Mouse (Mus musculus) kidney, postnatal 14 days (tissue): ENCODE data around the gene Mal.

Experiments used
- DNase-seq: peaks from one replicate; pipeline ENCODE4 v3.0.0; 2022; ENCODE audit warnings: mixed read lengths

The Mal gene

GRCm38 (mm10) chr2:127656086-127656720, at the start of gene Mal:
Mal (minus strand) TSS chr2:127656695.
- peak; percentile 86 for DNase-seq

- no peak for DNase-seq
Observed at GRCm38 (mm10) chr2:127705267-127705666, 48.8 kb upstream of the Mal start.

DNA sequence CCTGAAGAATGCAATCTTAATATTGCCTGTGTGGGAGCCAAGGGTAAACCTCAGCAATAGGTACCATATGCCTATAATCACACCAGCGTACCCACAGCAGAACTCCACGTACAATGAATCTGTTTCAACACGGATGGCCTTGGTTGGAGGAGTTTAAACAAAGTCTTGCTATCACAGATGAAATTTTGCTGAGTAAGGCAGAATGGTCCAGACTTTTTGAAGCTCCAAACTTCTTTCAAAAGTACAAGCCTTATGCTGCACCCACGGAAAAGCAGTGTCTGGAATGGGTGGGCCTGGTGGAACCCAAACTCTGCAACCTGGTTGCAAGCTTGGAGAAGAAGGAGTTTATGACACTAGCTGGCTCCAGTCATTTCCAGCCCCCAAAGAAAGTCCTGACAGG, 32.7 kb upstream of the Mal start:
- no peak for DNase-seq

GRCm38 (mm10) chr2:127683687-127684331, 27.3 kb upstream of the Mal start:
- DNase-seq, result peak; percentile 80

DNA sequence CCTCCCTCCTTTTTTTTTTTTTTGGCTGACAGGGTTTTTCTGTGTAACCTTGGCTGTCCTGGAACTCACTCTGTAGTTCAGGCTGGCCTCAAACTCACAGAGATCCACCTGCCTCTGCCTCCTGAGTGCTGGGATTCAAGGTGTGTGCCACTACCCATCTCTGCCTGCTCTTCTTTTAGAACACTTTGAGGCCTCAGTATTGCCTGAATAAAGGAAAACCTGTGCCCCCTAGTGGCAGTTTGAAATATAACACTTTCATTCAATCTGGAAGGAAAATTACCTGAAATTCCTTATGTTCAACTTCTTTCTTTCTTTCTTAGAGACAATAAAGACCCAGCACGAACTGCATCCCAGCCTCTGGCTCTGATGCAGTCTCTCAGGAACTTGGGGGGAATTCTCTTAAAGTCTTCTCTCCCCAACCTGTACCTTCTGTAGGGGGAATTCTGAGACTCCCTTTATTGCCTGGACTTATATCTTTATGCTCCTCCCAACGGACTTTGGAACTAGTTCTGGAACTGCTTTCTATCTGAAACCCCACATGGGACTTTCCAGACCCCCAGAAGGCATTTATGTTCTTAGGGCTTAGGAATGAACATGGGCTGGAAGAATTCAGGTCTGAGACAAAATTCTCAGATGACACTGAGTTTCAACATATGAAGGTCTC, 11.5 kb upstream of the Mal start:
- no peak for DNase-seq

DNA sequence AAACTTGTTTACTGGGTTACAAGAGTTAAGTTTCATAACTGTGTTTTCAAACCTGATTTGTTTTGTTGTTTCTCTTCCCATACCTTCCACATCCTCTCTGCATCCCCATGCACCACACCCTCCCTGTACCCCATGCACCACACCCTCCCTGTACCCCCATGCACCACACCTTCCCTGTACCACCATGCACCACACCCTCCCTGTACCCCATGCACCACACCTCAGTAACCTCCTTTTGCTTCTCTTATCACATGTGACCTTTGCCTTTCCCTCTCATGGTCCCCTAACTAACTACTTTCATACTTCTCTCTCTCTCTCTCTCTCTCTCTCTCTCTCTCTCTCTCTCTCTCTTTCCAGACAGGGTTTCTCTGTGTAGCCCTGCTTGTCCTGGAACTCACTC, 10.5 kb upstream of the Mal start:
- no peak for DNase-seq

GRCm38 (mm10) chr2:127662708-127663107, 6.2 kb upstream of the Mal start:
- DNase-seq, result no peak

GRCm38 (mm10) chr2:127655419-127655818, 1.1 kb downstream of the Mal start:
- DNase-seq, result peak; percentile 44

DNA sequence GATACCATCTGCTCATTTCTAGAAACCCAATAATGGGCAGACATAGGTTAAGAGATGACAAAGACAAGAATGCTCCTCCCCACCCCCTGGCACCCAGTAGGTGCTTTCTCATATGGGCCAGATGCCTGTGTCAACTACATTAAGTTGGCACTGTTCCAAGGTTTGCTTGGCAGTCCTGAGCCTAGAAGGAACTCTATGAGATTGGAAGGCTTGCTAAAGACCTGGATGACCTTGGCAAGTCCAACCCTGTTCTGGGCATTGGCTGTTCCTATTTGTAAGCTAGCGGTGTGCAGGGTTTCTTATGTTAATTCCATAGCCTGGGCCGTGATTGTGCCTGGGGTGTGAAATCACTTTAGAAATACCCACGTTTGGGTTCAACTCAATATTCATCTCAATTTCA, 1.7 kb downstream of the Mal start:
- no peak for DNase-seq

- no peak for DNase-seq
Observed at GRCm38 (mm10) chr2:127652805-127653204, 3.7 kb downstream of the Mal start.

DNA sequence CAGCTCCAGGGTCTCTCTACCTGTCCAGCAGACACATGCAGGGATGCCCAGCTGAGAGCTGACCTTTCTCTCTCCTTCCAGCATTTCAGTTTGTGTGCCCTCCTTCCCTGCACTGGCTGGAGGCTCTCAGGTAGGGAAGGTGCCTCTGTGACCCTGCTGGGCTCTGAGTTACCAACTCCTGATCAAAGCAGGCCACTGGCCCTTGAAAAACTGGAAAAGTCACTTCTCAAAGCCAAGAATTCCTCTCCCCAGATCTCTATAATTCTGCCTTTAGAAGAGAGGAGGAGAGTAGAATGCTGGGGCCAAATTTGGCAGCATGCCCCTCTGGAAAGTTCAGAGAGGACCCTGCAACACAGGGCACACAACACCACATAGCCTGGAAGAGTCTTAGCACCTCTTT, 4.2 kb downstream of the Mal start:
- DNase-seq, result peak; percentile 52

DNA sequence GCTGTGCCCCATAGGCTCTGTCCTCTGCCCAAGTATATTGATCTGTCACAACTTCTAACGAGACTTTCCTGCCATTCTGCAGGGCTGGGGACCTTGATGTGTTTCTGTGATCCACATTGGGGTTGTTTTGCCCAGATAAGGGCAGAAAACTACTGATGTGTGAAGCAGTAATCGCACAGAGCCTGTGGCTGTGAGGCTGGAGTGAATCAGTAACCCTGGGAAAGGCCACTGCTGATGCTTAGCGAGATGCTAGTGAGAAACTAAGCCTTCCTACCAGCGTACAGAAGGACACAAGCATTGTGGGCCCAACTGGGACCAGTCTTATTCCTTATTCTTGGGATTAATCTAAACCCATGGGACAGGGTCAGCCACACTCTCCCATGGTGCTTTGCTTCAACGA, 4.9 kb downstream of the Mal start:
- DNase-seq, result peak; percentile 50

GRCm38 (mm10) chr2:127649921-127650320, 6.6 kb downstream of the Mal start:
- no peak for DNase-seq

- DNase-seq, result no peak
Observed at GRCm38 (mm10) chr2:127648145-127648544, 8.3 kb downstream of the Mal start.

- DNase-seq, result no peak
Observed at GRCm38 (mm10) chr2:127646875-127647274, 9.6 kb downstream of the Mal start.

- peak; percentile 40 for DNase-seq
Observed at GRCm38 (mm10) chr2:127643728-127644704, 12.5 kb downstream of the Mal start.

- DNase-seq, result no peak
Observed at GRCm38 (mm10) chr2:127638973-127639372, 17.5 kb downstream of the Mal start.

DNA sequence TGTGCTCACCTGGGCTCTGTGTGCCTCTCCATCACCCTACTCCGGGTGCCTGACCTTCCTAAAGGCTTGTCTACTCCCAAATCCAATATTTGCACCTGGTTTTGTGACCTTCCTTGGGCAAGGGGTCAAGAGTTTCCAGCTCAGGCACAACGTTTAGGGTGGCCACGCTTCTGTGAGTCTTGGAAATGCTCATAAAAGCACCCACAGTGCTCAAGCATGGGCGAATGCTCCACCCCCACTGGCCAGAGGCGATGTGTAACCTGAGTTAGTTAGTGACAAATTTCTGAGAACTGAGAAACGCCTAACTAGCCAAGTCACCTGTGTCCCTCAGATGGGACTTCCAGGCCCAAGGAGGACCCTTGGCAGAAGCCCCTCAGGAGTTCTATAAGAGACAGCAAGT, 20.9 kb downstream of the Mal start:
- peak; percentile 84 for DNase-seq

DNA sequence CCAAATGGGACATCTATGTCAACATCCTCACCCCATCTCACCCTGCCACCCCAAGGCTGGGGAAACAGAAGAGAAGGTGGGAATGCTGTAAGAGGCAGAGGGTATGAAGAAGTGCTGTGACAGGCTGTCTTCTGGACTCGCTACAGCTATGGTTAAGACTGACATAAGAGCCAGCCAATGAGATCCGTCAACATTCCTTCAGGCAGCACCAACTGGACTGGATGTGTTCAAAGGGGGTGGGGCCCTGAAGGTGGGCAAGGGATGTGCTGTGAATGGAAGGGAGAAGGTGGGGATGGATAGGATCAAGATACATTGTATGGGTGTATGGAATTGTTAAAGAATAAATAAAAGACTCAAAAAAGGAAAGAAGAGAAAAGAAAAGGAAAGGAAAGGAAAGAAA, 23.9 kb downstream of the Mal start:
- no peak for DNase-seq

DNA sequence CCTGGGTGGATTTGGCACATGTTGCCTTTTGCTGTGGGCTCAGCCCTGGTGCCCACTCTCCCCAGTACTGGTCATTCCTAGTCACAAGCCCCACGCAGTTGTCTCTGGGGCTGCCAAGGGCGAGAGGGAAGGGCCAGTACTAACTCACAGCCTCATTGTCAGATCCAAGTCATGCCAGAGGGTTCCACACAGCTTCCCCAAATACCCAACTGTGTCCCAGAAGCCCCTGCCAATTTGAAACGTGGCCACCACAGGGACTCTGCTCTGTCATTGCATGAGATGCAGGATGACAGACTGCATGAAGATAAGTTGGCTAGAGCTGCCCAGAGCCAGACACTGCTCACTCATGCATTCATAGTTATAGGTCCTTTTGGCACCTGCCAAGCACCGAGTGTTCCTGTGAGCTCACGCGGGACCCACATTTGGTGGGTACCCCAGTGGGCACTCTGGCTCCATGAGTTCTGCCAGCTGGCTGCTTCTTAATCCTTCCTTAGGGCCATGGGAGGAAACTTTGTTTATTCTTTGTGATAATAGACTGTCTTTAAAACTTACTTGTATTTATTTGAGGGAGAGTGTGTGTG, 28.4 kb downstream of the Mal start:
- peak; percentile 36 for DNase-seq

GRCm38 (mm10) chr2:127627354-127627753, 29.1 kb downstream of the Mal start:
- DNase-seq, result no peak

DNA sequence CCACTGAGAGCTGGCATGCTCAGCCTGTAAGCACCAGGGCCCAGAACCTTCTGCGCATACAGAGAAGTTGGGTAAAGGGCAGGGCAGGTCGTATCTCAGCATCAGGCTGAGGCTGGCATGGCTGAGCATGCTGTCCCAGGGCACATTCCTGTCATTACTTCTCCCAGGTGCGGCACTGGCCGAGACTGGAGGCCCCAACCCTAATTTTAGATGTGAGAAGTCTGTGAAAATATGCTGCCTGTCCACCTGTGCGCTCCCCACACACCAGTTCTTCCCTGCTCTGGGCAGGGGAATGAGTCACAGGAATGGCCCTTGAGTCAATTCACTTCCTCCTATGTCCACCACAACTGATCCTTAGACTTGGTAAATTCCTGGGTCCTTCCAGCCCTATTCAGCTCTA, 30.8 kb downstream of the Mal start:
- DNase-seq, result peak; percentile 73

- DNase-seq, result no peak
Observed at GRCm38 (mm10) chr2:127624786-127625185, 31.7 kb downstream of the Mal start.
